Mouse (Mus musculus) embryonic fibroblast, embryonic 13.5 days (primary cell): ENCODE measurements at regions not wholly inside any gene's neighbourhood (a gene's known extent, or its start where the extent isn't known, plus 50 kb on each side); places are given as distances from the start of the nearest gene placed in this dataset.

Experiments used
- CTCF ChIP-seq: IDR thresholded peaks from 2 replicates; pipeline ENCODE4 v1.5.1; 2011; ENCODE audit warnings: mild to moderate bottlenecking, control low read depth, low read length, moderate library complexity, borderline replicate concordance; ENCODE audit not compliant: insufficient read depth
- POLR2A ChIP-seq: IDR thresholded peaks from 2 replicates; pipeline ENCODE4 v1.6.1; 2011; ENCODE audit warnings: low read depth, mild to moderate bottlenecking, control low read depth, low read length, moderate library complexity

DNA sequence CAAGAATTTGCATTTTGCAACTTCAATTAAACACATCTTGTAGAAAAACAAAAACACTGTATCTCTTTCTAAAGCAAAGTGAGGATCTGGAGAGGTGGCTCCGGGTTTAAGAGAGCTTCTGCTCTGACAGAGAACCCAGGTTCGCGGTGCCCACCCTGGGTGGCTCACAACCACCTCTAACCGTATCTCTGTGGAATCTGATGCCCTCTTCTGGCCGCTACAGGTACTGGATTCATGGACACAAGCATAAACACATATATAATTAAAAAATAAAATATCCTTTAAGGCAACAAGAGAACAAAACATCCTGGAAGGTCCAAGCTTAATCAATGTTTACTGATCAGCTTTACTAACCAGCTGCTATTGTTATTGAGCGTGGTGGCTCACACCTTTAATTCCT, 124.3 kb upstream of the Dock1 start:
- no peak for TF ChIP-seq CTCF
- TF ChIP-seq POLR2A = no peak
